Mouse (Mus musculus) testis, adult 2 months (tissue): Measurements from ENCODE around the gene Acadvl. TPM values are rescaled to one million over a fixed set of nuclear protein-coding genes. Genes with fewer than 3 reads are reported as not detected.

ENCODE experiments used
- H3K27ac ChIP-seq: fragments of 200-500 bp; 2 replicates; pipeline ENCODE4 v1.5.1; 2012; ENCODE audit warnings: low read depth, low read length; ENCODE audit not compliant: control insufficient read depth, insufficient read depth
- H3K27me3 ChIP-seq: fragments of 200-500 bp; 2 replicates; pipeline ENCODE4 v1.6.1; 2012; ENCODE audit warnings: mild to moderate bottlenecking, low read length, moderate library complexity; ENCODE audit not compliant: control insufficient read depth, insufficient read depth
- H3K36me3 ChIP-seq: fragments of 200-500 bp; 2 replicates; pipeline ENCODE4 v1.6.1; 2012; ENCODE audit warnings: mild to moderate bottlenecking, low read length; ENCODE audit not compliant: control insufficient read depth, insufficient read depth
- H3K4me1 ChIP-seq: fragments of 200-500 bp; 2 replicates; pipeline ENCODE4 v1.6.1; 2012; ENCODE audit warnings: low read length; ENCODE audit not compliant: control insufficient read depth, insufficient read depth
- H3K4me3 ChIP-seq: fragments of 200-500 bp; 2 replicates; pipeline ENCODE4 v1.5.1; 2012; ENCODE audit warnings: low read depth, mild to moderate bottlenecking, low read length, moderate library complexity, mixed read lengths; ENCODE audit not compliant: control insufficient read depth
- CTCF ChIP-seq: fragments of 200-500 bp; IDR thresholded peaks from 2 replicates; pipeline ENCODE4 v1.5.1; 2012; ENCODE audit warnings: low read depth, mild to moderate bottlenecking, inconsistent platforms, low read length, moderate library complexity; ENCODE audit not compliant: control insufficient read depth, insufficient read depth, insufficient replicate concordance
- POLR2A ChIP-seq: fragments of 200-500 bp; IDR thresholded peaks from 2 replicates; pipeline ENCODE4 v1.6.1; 2012; ENCODE audit warnings: low read depth, mild to moderate bottlenecking, inconsistent platforms, low read length, moderate library complexity; ENCODE audit not compliant: control insufficient read depth
- polyA plus RNA-seq: library from polyadenylated mRNA; depleted of rRNA; stranded (reverse); fragments of >200 nt; gene quantifications from 2 replicates; pipeline ENCODE4 v1.2.3, GENCODE M21; 2012

The Acadvl gene
- polyA plus RNA-seq, 1 experiment: 20.6 TPM

- no peaks in the 10 kb centered on the region for H3K27me3 ChIP-seq
Observed at GRCm38 (mm10) chr11:70049816-70050215, 34.6 kb upstream of the Acadvl start.

GRCm38 (mm10) chr11:70049366-70049765, 34.2 kb upstream of the Acadvl start:
- no peaks in the 10 kb centered on the region for H3K27me3 ChIP-seq
- H3K36me3 ChIP-seq: no peaks in the 10 kb centered on the region
- H3K4me3 ChIP-seq: no peak overlapping the region
- no peak overlapping the region for H3K27ac ChIP-seq
- no peak for TF ChIP-seq CTCF
- TF ChIP-seq POLR2A: no peak
- peaks cover 5% of the 10 kb centered on the region for H3K4me1 ChIP-seq

More at GRCm38 (mm10) chr11:70049816-70050215, 34.6 kb upstream of the Acadvl start:
- Histone ChIP-seq H3K36me3 (no peaks in the 10 kb centered on the region), H3K4me3 (peak overlapping the region; percentile 38; the same call in 1 of the 2 replicates), H3K4me1 (peaks cover 5% of the 10 kb centered on the region), H3K27ac (no peak overlapping the region)
- TF ChIP-seq CTCF: peak; percentile 15; the same call in 1 of the 2 replicates
- TF ChIP-seq POLR2A: no peak

GRCm38 (mm10) chr11:70045435-70045834, 30.2 kb upstream of the Acadvl start:
- H3K27me3 ChIP-seq: no peaks in the 10 kb centered on the region
- no peak overlapping the region for H3K27ac ChIP-seq
- TF ChIP-seq CTCF (no peak), POLR2A (no peak)
- no peaks in the 10 kb centered on the region for H3K36me3 ChIP-seq
- H3K4me1 ChIP-seq: peaks cover 5% of the 10 kb centered on the region
- H3K4me3 ChIP-seq: no peak overlapping the region

GRCm38 (mm10) chr11:70043665-70044064, 28.5 kb upstream of the Acadvl start:
- peaks cover 8% of the 10 kb centered on the region for H3K4me1 ChIP-seq
- H3K4me3 ChIP-seq: no peak overlapping the region
- H3K36me3 ChIP-seq: no peaks in the 10 kb centered on the region
- no peaks in the 10 kb centered on the region for H3K27me3 ChIP-seq
- TF ChIP-seq POLR2A (no peak), CTCF (no peak)
- H3K27ac ChIP-seq: no peak overlapping the region

- peaks cover 8% of the 10 kb centered on the region for H3K4me1 ChIP-seq
- H3K27me3 ChIP-seq: no peaks in the 10 kb centered on the region
- H3K36me3 ChIP-seq: no peaks in the 10 kb centered on the region
- no peak for TF ChIP-seq POLR2A
- TF ChIP-seq CTCF: no peak
- H3K27ac ChIP-seq: no peak overlapping the region
- no peak overlapping the region for H3K4me3 ChIP-seq
Observed at GRCm38 (mm10) chr11:70042309-70043085, 27.3 kb upstream of the Acadvl start.

- no peak for TF ChIP-seq POLR2A
- no peak for TF ChIP-seq CTCF
- Histone ChIP-seq H3K4me3 (no peak overlapping the region), H3K27me3 (no peaks in the 10 kb centered on the region), H3K36me3 (no peaks in the 10 kb centered on the region), H3K27ac (no peak overlapping the region), H3K4me1 (peaks cover 8% of the 10 kb centered on the region)
Observed at GRCm38 (mm10) chr11:70040184-70040583, 25.0 kb upstream of the Acadvl start.

GRCm38 (mm10) chr11:70039631-70040030, 24.4 kb upstream of the Acadvl start:
- no peak overlapping the region for H3K27ac ChIP-seq
- no peak overlapping the region for H3K4me3 ChIP-seq
- H3K27me3 ChIP-seq: no peaks in the 10 kb centered on the region
- peaks cover 8% of the 10 kb centered on the region for H3K4me1 ChIP-seq
- H3K36me3 ChIP-seq: no peaks in the 10 kb centered on the region
- TF ChIP-seq CTCF (no peak), POLR2A (no peak)

- Histone ChIP-seq H3K27me3 (no peaks in the 10 kb centered on the region), H3K4me3 (no peak overlapping the region), H3K36me3 (no peaks in the 10 kb centered on the region), H3K27ac (no peak overlapping the region), H3K4me1 (peaks cover 8% of the 10 kb centered on the region)
- TF ChIP-seq CTCF (no peak), POLR2A (no peak)
Observed at GRCm38 (mm10) chr11:70038174-70038573, 23.0 kb upstream of the Acadvl start.
